Mouse (Mus musculus): Measurements from ENCODE around the gene Plxnc1.

DNA sequence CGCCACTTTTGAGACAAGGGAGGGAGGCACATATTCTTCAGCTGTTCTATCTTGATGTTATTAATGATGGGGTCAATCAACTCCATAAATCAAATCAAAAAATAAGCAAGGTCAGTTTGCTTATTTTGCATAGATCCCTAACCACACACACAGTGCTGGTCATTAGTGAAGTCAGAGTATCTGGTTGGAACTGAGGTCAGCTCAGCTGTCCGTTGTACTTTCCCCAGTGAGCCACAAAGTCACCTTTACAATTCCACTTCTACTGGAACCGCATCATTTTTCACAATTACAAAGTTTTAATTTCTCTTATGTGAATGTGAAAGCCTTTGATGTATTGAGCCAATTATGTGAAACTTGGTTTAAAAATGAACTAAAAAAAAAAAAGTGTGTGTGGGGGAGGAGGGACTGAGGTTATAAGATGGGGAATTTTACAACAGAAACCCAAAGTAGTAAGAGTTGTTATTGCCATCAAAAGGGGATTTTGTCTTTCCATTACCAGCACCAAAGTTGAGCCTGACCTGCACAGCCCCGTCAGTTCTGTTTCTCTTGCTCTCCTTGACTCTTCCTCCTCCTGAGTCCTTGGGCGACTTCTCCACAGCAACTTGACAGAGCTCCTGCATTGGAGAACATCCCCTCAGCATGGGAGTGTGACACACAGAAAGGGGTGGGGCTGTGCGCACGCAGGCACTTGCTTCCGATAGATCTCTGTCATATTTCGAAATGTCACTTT lies 80.3 kb downstream of the Plxnc1 start:
- TF ChIP-seq POLR2A (IDR thresholded peaks at IDR 0.05; ENCODE audit: low read depth, low read length) (no peak), CTCF (conservative IDR thresholded peaks at IDR 0.05; ENCODE audit: insufficient read depth, insufficient read length, low read depth, low read length) (no peak)

All from kidney, adult 2 months (tissue).